ENCODE assay signal across 7 mouse cellular contexts in genomic region chr7:45182199-45182601, GRCm38 (mm10). TPM values are rescaled to one million over a fixed set of nuclear protein-coding genes. Genes with fewer than 3 reads are reported as not detected.
DNase-seq lines count a peak whose midpoint lies in the region; ATAC-seq lines count a peak whose summit lies in the region.

No protein-coding gene starts in this region.

- ATAC-seq in embryonic facial prominence, embryonic 12.5 days (ENCODE audit: insufficient number of reproducible peaks, insufficient read depth, low FRiP score, low TSS enrichment): peak; percentile 62; the same call in 1 of the 2 replicates
- peak; percentile 79 for ATAC-seq in limb, embryonic 11.5 days (ENCODE audit: insufficient number of reproducible peaks, low FRiP score, low TSS enrichment, low read depth)
- ATAC-seq in midbrain, embryonic 14.5 days (ENCODE audit: low FRiP score, low TSS enrichment): peak; percentile 44; the same call in 1 of the 2 replicates

- DNase-seq in adrenal gland, postnatal 4 days (ENCODE audit: low spot score in 2 of 2): peak; percentile 64 to 69
- peak; percentile 99 for DNase-seq in heart, adult 11 months
- peak; percentile 92 for DNase-seq in kidney, adult 11 months
- peak; percentile 93 for DNase-seq in limb, embryonic 11.5 days (ENCODE audit: low spot score)
- DNase-seq in midbrain, embryonic 14.5 days: peak; percentile 86
- DNase-seq in spleen, adult 18-20 months: peak; percentile 73 to 78

- H3K4me2 ChIP-seq in embryonic facial prominence, embryonic 12.5 days (replicated peaks): peak overlapping the region; percentile 46
- H3K4me2 ChIP-seq in limb, embryonic 11.5 days (ENCODE audit: low read depth, severe bottlenecking): peak overlapping the region; percentile 48
- H3K4me2 ChIP-seq in midbrain, embryonic 14.5 days (ENCODE audit: low read length): peak overlapping the region; percentile 50

- H3K27ac ChIP-seq in embryonic facial prominence, embryonic 12.5 days: no peak overlapping the region
- H3K27ac ChIP-seq in limb, embryonic 11.5 days (replicated peaks; ENCODE audit: low read depth, low read length): no peak overlapping the region
- H3K27ac ChIP-seq in midbrain, embryonic 14.5 days (replicated peaks; ENCODE audit: low read depth, low read length): no peak overlapping the region

- H3K9me3 ChIP-seq in embryonic facial prominence, embryonic 12.5 days: no peaks in the 10 kb centered on the region
- H3K9me3 ChIP-seq in limb, embryonic 11.5 days (ENCODE audit: control insufficient read depth, low read length): no peaks in the 10 kb centered on the region
- H3K9me3 ChIP-seq in midbrain, embryonic 14.5 days (ENCODE audit: control insufficient read depth, low read length): no peaks in the 10 kb centered on the region

- peak overlapping the region; percentile 34 for H3K9ac ChIP-seq in embryonic facial prominence, embryonic 12.5 days
- no peak overlapping the region for H3K9ac ChIP-seq in limb, embryonic 11.5 days (ENCODE audit: low read length)
- no peak overlapping the region for H3K9ac ChIP-seq in midbrain, embryonic 14.5 days (replicated peaks; ENCODE audit: low read length)

- H3K4me1 ChIP-seq in embryonic facial prominence, embryonic 12.5 days: no peaks in the 10 kb centered on the region
- peaks cover 15% of the 10 kb centered on the region; the same call in 1 of the 2 replicates for H3K4me1 ChIP-seq in limb, embryonic 11.5 days (ENCODE audit: control insufficient read depth, insufficient read depth, low read length)
- 0 out of 2 replicates have a peak, but pooled peaks cover 5% of the 10 kb centered on the region for H3K4me1 ChIP-seq in midbrain, embryonic 14.5 days (ENCODE audit: control insufficient read depth, insufficient read depth, low read length)

- peaks cover 94% of the 10 kb centered on the region for H3K27me3 ChIP-seq in embryonic facial prominence, embryonic 12.5 days
- peaks cover 80% of the 10 kb centered on the region for H3K27me3 ChIP-seq in limb, embryonic 11.5 days (ENCODE audit: control insufficient read depth, insufficient read depth, low read length)
- H3K27me3 ChIP-seq in midbrain, embryonic 14.5 days (ENCODE audit: control insufficient read depth, insufficient read depth, low read length): peaks cover 74% of the 10 kb centered on the region

- under 1% methylated on average over 34 of the region's 34 CpGs for WGBS in embryonic facial prominence, embryonic 12.5 days
- under 1% methylated on average over 34 of the region's 34 CpGs for WGBS in limb, embryonic 11.5 days
- WGBS in midbrain, embryonic 14.5 days: under 1% methylated on average over 34 of the region's 34 CpGs

- H3K36me3 ChIP-seq in embryonic facial prominence, embryonic 12.5 days: no peaks in the 10 kb centered on the region
- no peaks in the 10 kb centered on the region for H3K36me3 ChIP-seq in limb, embryonic 11.5 days (ENCODE audit: control insufficient read depth, insufficient read depth, low read length)
- H3K36me3 ChIP-seq in midbrain, embryonic 14.5 days (ENCODE audit: control insufficient read depth, insufficient read depth, low read length): no peaks in the 10 kb centered on the region

- peak overlapping the region; percentile 21 for H3K4me3 ChIP-seq in embryonic facial prominence, embryonic 12.5 days
- peak overlapping the region; percentile 21; the same call in 1 of the 2 replicates for H3K4me3 ChIP-seq in limb, embryonic 11.5 days (ENCODE audit: low read depth, low read length)
- H3K4me3 ChIP-seq in midbrain, embryonic 14.5 days (replicated peaks; ENCODE audit: low read depth, low read length): peak overlapping the region; percentile 25

RNA-seq across cellular contexts. Expression of gene Pth2, which starts 1.4 kb away (rescaled TPM):
- total RNA-seq in adrenal gland, postnatal 4 days (2021): not detected
- polyA plus RNA-seq in embryonic facial prominence, embryonic 12.5 days (2016; fragmentation: Nextera tagmentation; extraction: Ambion mirVana): not detected in 2 replicates
- not detected in 2 replicates for polyA plus RNA-seq in limb, embryonic 11.5 days (2014; fragmentation: Nextera tagmentation; extraction: Ambion mirVana)
- 0.68 and 1.4 TPM in 2 replicates for polyA plus RNA-seq in midbrain, embryonic 14.5 days (2014; fragmentation: Nextera tagmentation; extraction: Ambion mirVana)

RNA-seq across cellular contexts. Expression of gene Gfy, which starts 2.8 kb away (rescaled TPM):
- not detected for total RNA-seq in adrenal gland, postnatal 4 days (2021)
- 0.39 and 0.56 TPM in 2 replicates for polyA plus RNA-seq in embryonic facial prominence, embryonic 12.5 days (2016; fragmentation: Nextera tagmentation; extraction: Ambion mirVana)
- polyA plus RNA-seq in limb, embryonic 11.5 days (2014; fragmentation: Nextera tagmentation; extraction: Ambion mirVana): not detected in 2 replicates
- polyA plus RNA-seq in midbrain, embryonic 14.5 days (2014; fragmentation: Nextera tagmentation; extraction: Ambion mirVana): not detected in 2 replicates

RNA-seq across cellular contexts. Expression of gene Slc17a7, which starts 18.5 kb away (rescaled TPM):
- 1 to 10 TPM in 1 of 2 experiments, under 1 TPM in 1; 0.31 to 1.9 TPM for total RNA-seq in adrenal gland, postnatal 4 days (2021)
- polyA plus RNA-seq in embryonic facial prominence, embryonic 12.5 days (2016; fragmentation: Nextera tagmentation; extraction: Ambion mirVana): 0.73 and 0.79 TPM in 2 replicates
- polyA plus RNA-seq in limb, embryonic 11.5 days (2014; fragmentation: Nextera tagmentation; extraction: Ambion mirVana): 0.11 TPM in 1 of 2 replicates, not detected in the other
- polyA plus RNA-seq in midbrain, embryonic 14.5 days (2014; fragmentation: Nextera tagmentation; extraction: Ambion mirVana): 0.39 and 0.62 TPM in 2 replicates

RNA-seq across cellular contexts. Expression of gene Ccdc155, which starts 22.5 kb away (rescaled TPM):
- under 1 TPM; 0.31 to 0.84 TPM for total RNA-seq in adrenal gland, postnatal 4 days (2021)
- 0.94 and 1.7 TPM in 2 replicates for polyA plus RNA-seq in embryonic facial prominence, embryonic 12.5 days (2016; fragmentation: Nextera tagmentation; extraction: Ambion mirVana)
- polyA plus RNA-seq in limb, embryonic 11.5 days (2014; fragmentation: Nextera tagmentation; extraction: Ambion mirVana): 0.41 and 0.51 TPM in 2 replicates
- polyA plus RNA-seq in midbrain, embryonic 14.5 days (2014; fragmentation: Nextera tagmentation; extraction: Ambion mirVana): 0.33 and 0.34 TPM in 2 replicates

RNA-seq across cellular contexts. Expression of gene Aldh16a1, which starts 27.8 kb away (rescaled TPM):
- total RNA-seq in adrenal gland, postnatal 4 days (2021): 10 to 100 TPM; 76.4 to 90.1 TPM
- 43.8 and 45.2 TPM in 2 replicates for polyA plus RNA-seq in embryonic facial prominence, embryonic 12.5 days (2016; fragmentation: Nextera tagmentation; extraction: Ambion mirVana)
- 37.2 and 38.7 TPM in 2 replicates for polyA plus RNA-seq in limb, embryonic 11.5 days (2014; fragmentation: Nextera tagmentation; extraction: Ambion mirVana)
- polyA plus RNA-seq in midbrain, embryonic 14.5 days (2014; fragmentation: Nextera tagmentation; extraction: Ambion mirVana): 21.2 and 24.1 TPM in 2 replicates
